ENCODE assay signal across 12 mouse cellular contexts in the genomic region with DNA sequence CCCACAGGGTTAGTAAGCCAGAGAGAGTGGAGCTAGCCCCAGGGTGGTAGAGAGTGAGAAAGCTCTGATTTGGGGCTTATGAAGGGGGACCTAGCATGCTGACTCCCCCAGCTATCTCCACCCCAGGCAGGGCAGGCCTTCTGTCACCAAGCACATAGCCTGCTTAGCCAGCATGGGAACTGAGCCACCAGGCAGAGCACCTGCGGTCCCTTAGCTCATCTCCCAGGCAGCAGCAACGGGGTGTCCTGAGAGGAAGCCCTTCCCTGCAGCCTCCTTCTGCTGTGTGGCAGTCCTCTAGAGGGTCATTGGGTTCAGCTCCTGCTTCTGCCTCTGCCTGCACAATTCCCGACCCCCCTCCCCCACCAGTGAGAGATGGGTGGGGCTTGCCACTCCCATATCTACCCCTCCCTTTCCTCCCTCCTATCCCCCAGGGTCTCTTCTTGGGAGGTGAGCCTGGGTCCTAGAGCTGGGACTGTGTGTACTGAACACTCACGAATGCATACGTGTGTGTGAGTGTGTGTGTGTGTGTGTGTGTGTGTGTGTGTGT. TPM values are rescaled to one million over a fixed set of nuclear protein-coding genes. Genes with fewer than 3 reads are reported as not detected.
DNase-seq lines count a peak whose midpoint lies in the region; ATAC-seq and TF ChIP-seq lines count a peak whose summit lies in the region.
"Had no signal": no experiment of that assay in that cellular context is flagged by ENCODE, and none has a peak within 500 bp of the region (broad histone marks: within the 10 kb centered on the region; RNA-seq: fewer than 3 reads in every experiment).

No protein-coding gene starts in this region.

- no peak overlapping the region for H3K4me3 ChIP-seq in kidney, embryonic 15.5 days (replicated peaks)
- H3K4me3 ChIP-seq in ES-Bruce4 (ENCODE audit: low read depth, low read length), result no peak overlapping the region
- no peak overlapping the region for H3K4me3 ChIP-seq in liver, embryonic 12.5 days
- H3K4me3 ChIP-seq: heart, embryonic 15.5 days had no signal

- 24% methylated on average over 4 of the region's 5 CpGs for WGBS in kidney, embryonic 15.5 days
- WGBS in liver, embryonic 12.5 days (ENCODE audit: insufficient replicate concordance), result 40% methylated on average over 5 of the region's 5 CpGs

- no peak overlapping the region for H3K9ac ChIP-seq in kidney, embryonic 15.5 days
- H3K9ac ChIP-seq in ES-Bruce4 (ENCODE audit: low read depth, poor library complexity, severe bottlenecking), result no peak overlapping the region
- peak overlapping the region; percentile 20; the same call in 1 of the 2 replicates for H3K9ac ChIP-seq in liver, embryonic 12.5 days

- no peak for DNase-seq in kidney, postnatal 10 days
- DNase-seq in R1 (ENCODE audit: low read depth, low spot score), result peak; percentile 67
- DNase-seq: cerebellum, postnatal 25 days; kidney, adult 2 months; layer of hippocampus, postnatal 36 days had no signal

- H3K27ac ChIP-seq in kidney, embryonic 15.5 days, result peak overlapping the region; percentile 76; the same call in 1 of the 2 replicates
- no peak overlapping the region for H3K27ac ChIP-seq in ES-Bruce4 (ENCODE audit: insufficient read depth, low read length)
- H3K27ac ChIP-seq in liver, embryonic 12.5 days, result no peak overlapping the region

- no peak for TF ChIP-seq CTCF in ES-Bruce4 (IDR thresholded peaks at IDR 0.05; ENCODE audit: low read depth, low read length)

- no peaks in the 10 kb centered on the region for H3K36me3 ChIP-seq in kidney, embryonic 15.5 days
- no peaks in the 10 kb centered on the region for H3K36me3 ChIP-seq in ES-Bruce4 (ENCODE audit: control insufficient read depth, insufficient read depth, low read length, poor library complexity, severe bottlenecking)
- H3K36me3 ChIP-seq in liver, embryonic 12.5 days, result 0 out of 2 replicates have a peak, but pooled peaks cover 9% of the 10 kb centered on the region
- H3K36me3 ChIP-seq: heart, embryonic 15.5 days had no signal

- H3K9me3 ChIP-seq in kidney, embryonic 15.5 days (replicated peaks), result no peaks in the 10 kb centered on the region
- H3K9me3 ChIP-seq in ES-Bruce4 (replicated peaks; ENCODE audit: control insufficient read depth, insufficient read depth, low read length, poor library complexity, severe bottlenecking), result no peaks in the 10 kb centered on the region
- no peaks in the 10 kb centered on the region for H3K9me3 ChIP-seq in liver, embryonic 12.5 days (replicated peaks)
- H3K9me3 ChIP-seq: heart, embryonic 15.5 days had no signal

- TF ChIP-seq POLR2A in ES-Bruce4 (IDR thresholded peaks at IDR 0.05; ENCODE audit: insufficient read depth, low read length), result no peak

- H3K4me2 ChIP-seq in kidney, embryonic 15.5 days, result no peak overlapping the region
- no peak overlapping the region for H3K4me2 ChIP-seq in liver, embryonic 12.5 days

- ATAC-seq in kidney, embryonic 15.5 days (replicated peaks; ENCODE audit: low FRiP score), result no peak
- ATAC-seq in liver, embryonic 12.5 days, result no peak
- no peak for ATAC-seq in erythroblast, adult 5-6 weeks (replicated peaks; ENCODE audit: low FRiP score, poor library complexity, severe bottlenecking)
- ATAC-seq in megakaryocyte-erythroid progenitor cell, adult 5-6 weeks (replicated peaks; ENCODE audit: low FRiP score, low TSS enrichment, poor library complexity, severe bottlenecking), result no peak
- ATAC-seq: activated CD4-positive, CD25-positive, alpha-beta regulatory T cell, adult 4 months had no signal

- peak; percentile 75 for TF ChIP-seq EP300 in ES-Bruce4 (IDR thresholded peaks at IDR 0.05; ENCODE audit: insufficient read depth, low read depth, low read length)

- peaks cover 83% of the 10 kb centered on the region for H3K4me1 ChIP-seq in kidney, embryonic 15.5 days
- peaks cover 3% of the 10 kb centered on the region for H3K4me1 ChIP-seq in ES-Bruce4 (ENCODE audit: control insufficient read depth, insufficient read depth, low read length)
- peaks cover 62% of the 10 kb centered on the region for H3K4me1 ChIP-seq in liver, embryonic 12.5 days

- no peaks in the 10 kb centered on the region for H3K27me3 ChIP-seq in kidney, embryonic 15.5 days
- no peaks in the 10 kb centered on the region for H3K27me3 ChIP-seq in ES-Bruce4 (ENCODE audit: control insufficient read depth, insufficient read depth, low read length, poor library complexity, severe bottlenecking)
- no peaks in the 10 kb centered on the region for H3K27me3 ChIP-seq in liver, embryonic 12.5 days (replicated peaks)
- H3K27me3 ChIP-seq: heart, embryonic 15.5 days had no signal

RNA-seq across cellular contexts. Expression of a gene that starts 32.4 kb away (rescaled TPM):
- polyA plus RNA-seq in kidney, embryonic 15.5 days (2015; fragmentation: Nextera tagmentation; extraction: Ambion mirVana), result 28.4 and 33.7 TPM in 2 replicates
- 56.8 and 64.7 TPM in 2 replicates for polyA plus RNA-seq in ES-Bruce4 (2011; ENCODE audit: insufficient read depth, insufficient read length, low read depth, missing spikeins)
- polyA plus RNA-seq in liver, embryonic 12.5 days (2016; fragmentation: Nextera tagmentation; extraction: Ambion mirVana), result 18.8 and 22.1 TPM in 2 replicates
- 23.1 TPM in 1 of 2 replicates, not detected in the other for total RNA-seq in erythroblast, adult 5-6 weeks (2015; ENCODE audit: low replicate concordance)
- total RNA-seq in erythroblast, adult 5-6 weeks (2017; ENCODE audit: low replicate concordance), result 0.68 and 8.4 TPM in 2 replicates
- total RNA-seq in megakaryocyte-erythroid progenitor cell, adult 5-6 weeks (2014; fragmentation: Nextera tagmentation), result 47.6 and 82.8 TPM in 2 replicates
- 21.0 and 56.9 TPM in 2 replicates for total RNA-seq in megakaryocyte-erythroid progenitor cell, adult 5-6 weeks (2017)

RNA-seq across cellular contexts. Expression of a gene that starts 47.4 kb away (rescaled TPM):
- polyA plus RNA-seq in kidney, embryonic 15.5 days (2015; fragmentation: Nextera tagmentation; extraction: Ambion mirVana), result 643 and 689 TPM in 2 replicates
- 1,875 and 2,151 TPM in 2 replicates for polyA plus RNA-seq in ES-Bruce4 (2011; ENCODE audit: insufficient read depth, insufficient read length, low read depth, missing spikeins)
- 472 and 487 TPM in 2 replicates for polyA plus RNA-seq in liver, embryonic 12.5 days (2016; fragmentation: Nextera tagmentation; extraction: Ambion mirVana)
- total RNA-seq in erythroblast, adult 5-6 weeks (2015; ENCODE audit: low replicate concordance), result 515 and 525 TPM in 2 replicates
- 92.4 and 200 TPM in 2 replicates for total RNA-seq in erythroblast, adult 5-6 weeks (2017; ENCODE audit: low replicate concordance)
- total RNA-seq in megakaryocyte-erythroid progenitor cell, adult 5-6 weeks (2014; fragmentation: Nextera tagmentation), result 3,438 and 3,746 TPM in 2 replicates
- total RNA-seq in megakaryocyte-erythroid progenitor cell, adult 5-6 weeks (2017), result 861 and 1,170 TPM in 2 replicates

RNA-seq across cellular contexts. Expression of a gene that starts 48.4 kb away (rescaled TPM):
- 2.3 and 2.7 TPM in 2 replicates for polyA plus RNA-seq in kidney, embryonic 15.5 days (2015; fragmentation: Nextera tagmentation; extraction: Ambion mirVana)
- 24.0 and 25.2 TPM in 2 replicates for polyA plus RNA-seq in ES-Bruce4 (2011; ENCODE audit: insufficient read depth, insufficient read length, low read depth, missing spikeins)
- 2.0 and 2.1 TPM in 2 replicates for polyA plus RNA-seq in liver, embryonic 12.5 days (2016; fragmentation: Nextera tagmentation; extraction: Ambion mirVana)
- 0.21 and 0.77 TPM in 2 replicates for total RNA-seq in erythroblast, adult 5-6 weeks (2015; ENCODE audit: low replicate concordance)
- 0.94 TPM in 1 of 2 replicates, not detected in the other for total RNA-seq in erythroblast, adult 5-6 weeks (2017; ENCODE audit: low replicate concordance)
- total RNA-seq in megakaryocyte-erythroid progenitor cell, adult 5-6 weeks (2014; fragmentation: Nextera tagmentation), result 7.6 and 9.7 TPM in 2 replicates
- 1.7 and 2.0 TPM in 2 replicates for total RNA-seq in megakaryocyte-erythroid progenitor cell, adult 5-6 weeks (2017)
